Mouse (Mus musculus): ENCODE results near the gene Gm5129.

Gm5129 gene

GRCm38 (mm10) chr5:29725369-29725768 is 10.4 kb downstream of the Gm5129 start:
- no peak for DNase-seq (ENCODE audit: low spot score in 2 of 2)

- DNase-seq (ENCODE audit: low spot score in 2 of 2): no peak
Observed at GRCm38 (mm10) chr5:29721159-29721558, 14.6 kb downstream of the Gm5129 start.

GRCm38 (mm10) chr5:29712906-29713305 is 22.8 kb downstream of the Gm5129 start:
- DNase-seq (ENCODE audit: low spot score in 2 of 2): no peak

GRCm38 (mm10) chr5:29711631-29712030 is 24.1 kb downstream of the Gm5129 start:
- DNase-seq (ENCODE audit: low spot score in 2 of 2): no peak

GRCm38 (mm10) chr5:29708258-29708657 is 27.5 kb downstream of the Gm5129 start:
- no peak for DNase-seq (ENCODE audit: low spot score in 2 of 2)

- no peak for DNase-seq (ENCODE audit: low spot score in 2 of 2)
Observed at GRCm38 (mm10) chr5:29707241-29707640, 28.5 kb downstream of the Gm5129 start.

GRCm38 (mm10) chr5:29699520-29700202 is 36.1 kb downstream of the Gm5129 start:
- no peak for DNase-seq (ENCODE audit: low spot score in 2 of 2)

GRCm38 (mm10) chr5:29698493-29698892 is 37.2 kb downstream of the Gm5129 start:
- DNase-seq (ENCODE audit: low spot score in 2 of 2): no peak

- no peak for DNase-seq (ENCODE audit: low spot score in 2 of 2)
Observed at GRCm38 (mm10) chr5:29688352-29688751, 47.4 kb downstream of the Gm5129 start.

GRCm38 (mm10) chr5:29687671-29688070 is 48.1 kb downstream of the Gm5129 start:
- DNase-seq (ENCODE audit: low spot score in 2 of 2): no peak
